18 mouse cellular contexts compared by ENCODE assay signal in genomic region chr13:111903931-111904330, GRCm38 (mm10).
DNase-seq lines count a peak whose midpoint lies in the region; ATAC-seq lines count a peak whose summit lies in the region.
"Had no signal": no experiment of that assay in that cellular context is flagged by ENCODE, and none has a peak within 500 bp of the region (broad histone marks: within the 10 kb centered on the region; RNA-seq: fewer than 3 reads in every experiment).

No protein-coding gene starts in this region.

- no peak for DNase-seq in forebrain, embryonic 10.5 days (ENCODE audit: extremely low spot score, low spot score)
- no peak for DNase-seq in forebrain, embryonic 14.5 days (ENCODE audit: low spot score)
- no peak for DNase-seq in liver
- no peak for DNase-seq in midbrain, embryonic 14.5 days
- DNase-seq in adrenal gland, postnatal 10 days, result no peak
- DNase-seq: adrenal gland, adult 8-10 months; B cell, adult 2 months; cerebellum, adult 11 months; cerebellum, adult 9-11 months; gastrocnemius, postnatal 10 days had no signal

- no peak overlapping the region for H3K4me3 ChIP-seq in forebrain, embryonic 10.5 days
- H3K4me3 ChIP-seq in forebrain, embryonic 14.5 days (ENCODE audit: low read depth, low read length), result no peak overlapping the region
- no peak overlapping the region for H3K4me3 ChIP-seq in liver, embryonic 12.5 days
- H3K4me3 ChIP-seq in midbrain, embryonic 13.5 days (replicated peaks), result no peak overlapping the region
- H3K4me3 ChIP-seq in midbrain, embryonic 14.5 days (replicated peaks; ENCODE audit: low read depth, low read length), result no peak overlapping the region
- H3K4me3 ChIP-seq: embryonic facial prominence, embryonic 13.5 days; heart, embryonic 15.5 days had no signal

- peaks cover 25% of the 10 kb centered on the region for H3K4me1 ChIP-seq in forebrain, embryonic 10.5 days
- H3K4me1 ChIP-seq in forebrain, embryonic 14.5 days (ENCODE audit: control insufficient read depth, insufficient read depth, low read length), result peaks cover 2% of the 10 kb centered on the region; the same call in 1 of the 2 replicates
- H3K4me1 ChIP-seq in liver, embryonic 12.5 days, result peaks cover 25% of the 10 kb centered on the region
- H3K4me1 ChIP-seq in midbrain, embryonic 13.5 days (replicated peaks), result peaks cover 11% of the 10 kb centered on the region
- H3K4me1 ChIP-seq in midbrain, embryonic 14.5 days (ENCODE audit: control insufficient read depth, insufficient read depth, low read length), result peaks cover 5% of the 10 kb centered on the region; the same call in 1 of the 2 replicates

- H3K9me3 ChIP-seq in forebrain, embryonic 10.5 days, result no peaks in the 10 kb centered on the region
- H3K9me3 ChIP-seq in forebrain, embryonic 14.5 days (replicated peaks; ENCODE audit: control insufficient read depth, low read length), result no peaks in the 10 kb centered on the region
- H3K9me3 ChIP-seq in liver, embryonic 12.5 days (replicated peaks), result no peaks in the 10 kb centered on the region
- H3K9me3 ChIP-seq in midbrain, embryonic 13.5 days, result no peaks in the 10 kb centered on the region
- H3K9me3 ChIP-seq in midbrain, embryonic 14.5 days (ENCODE audit: control insufficient read depth, low read length), result no peaks in the 10 kb centered on the region
- H3K9me3 ChIP-seq: embryonic facial prominence, embryonic 13.5 days; G1E; heart, embryonic 15.5 days; hindbrain, embryonic 10.5 days had no signal

- no peaks in the 10 kb centered on the region for H3K36me3 ChIP-seq in forebrain, embryonic 10.5 days (replicated peaks)
- no peaks in the 10 kb centered on the region for H3K36me3 ChIP-seq in forebrain, embryonic 14.5 days (ENCODE audit: control insufficient read depth, insufficient read depth, low read length)
- H3K36me3 ChIP-seq in liver, embryonic 12.5 days, result no peaks in the 10 kb centered on the region
- H3K36me3 ChIP-seq in midbrain, embryonic 13.5 days, result no peaks in the 10 kb centered on the region
- H3K36me3 ChIP-seq in midbrain, embryonic 14.5 days (ENCODE audit: control insufficient read depth, insufficient read depth, low read length), result no peaks in the 10 kb centered on the region
- H3K36me3 ChIP-seq: embryonic facial prominence, embryonic 13.5 days; G1E; heart, embryonic 15.5 days; hindbrain, embryonic 10.5 days had no signal

- ATAC-seq in forebrain, embryonic 14.5 days, result no peak
- ATAC-seq in liver, embryonic 12.5 days, result no peak
- 0 out of 2 replicates have a peak, but pooled peaks have one; percentile 22 for ATAC-seq in midbrain, embryonic 13.5 days
- ATAC-seq in midbrain, embryonic 14.5 days (ENCODE audit: low FRiP score, low TSS enrichment), result no peak
- ATAC-seq: CD4-positive, CD25-positive, alpha-beta regulatory T cell, adult 4 months had no signal

- 53% methylated on average over 9 of the region's 9 CpGs for WGBS in forebrain, embryonic 10.5 days
- WGBS in forebrain, embryonic 14.5 days, result 50% methylated on average over 9 of the region's 9 CpGs
- WGBS in liver, embryonic 12.5 days (ENCODE audit: insufficient replicate concordance), result 66% methylated on average over 9 of the region's 9 CpGs
- 56% methylated on average over 9 of the region's 9 CpGs for WGBS in midbrain, embryonic 13.5 days
- WGBS in midbrain, embryonic 14.5 days, result 58% methylated on average over 9 of the region's 9 CpGs

- H3K9ac ChIP-seq in forebrain, embryonic 14.5 days (ENCODE audit: low read length), result no peak overlapping the region
- 0 out of 2 replicates have a peak overlapping the region, but pooled peaks have one; percentile 22 for H3K9ac ChIP-seq in liver, embryonic 12.5 days
- no peak overlapping the region for H3K9ac ChIP-seq in midbrain, embryonic 13.5 days (replicated peaks)
- H3K9ac ChIP-seq in midbrain, embryonic 14.5 days (replicated peaks; ENCODE audit: low read length), result no peak overlapping the region
- H3K9ac ChIP-seq: embryonic facial prominence, embryonic 13.5 days; heart, embryonic 15.5 days; hindbrain, embryonic 14.5 days had no signal

- no peaks in the 10 kb centered on the region for H3K27me3 ChIP-seq in forebrain, embryonic 10.5 days (ENCODE audit: poor library complexity, severe bottlenecking)
- H3K27me3 ChIP-seq in forebrain, embryonic 14.5 days (replicated peaks; ENCODE audit: control insufficient read depth, insufficient read depth, low read length), result no peaks in the 10 kb centered on the region
- H3K27me3 ChIP-seq in liver, embryonic 12.5 days (replicated peaks), result no peaks in the 10 kb centered on the region
- no peaks in the 10 kb centered on the region for H3K27me3 ChIP-seq in midbrain, embryonic 13.5 days
- H3K27me3 ChIP-seq in midbrain, embryonic 14.5 days (ENCODE audit: control insufficient read depth, insufficient read depth, low read length), result no peaks in the 10 kb centered on the region
- H3K27me3 ChIP-seq: embryonic facial prominence, embryonic 13.5 days; heart, embryonic 15.5 days had no signal

- no peak overlapping the region for H3K4me2 ChIP-seq in forebrain, embryonic 14.5 days (ENCODE audit: low read length)
- H3K4me2 ChIP-seq in liver, embryonic 12.5 days, result no peak overlapping the region
- no peak overlapping the region for H3K4me2 ChIP-seq in midbrain, embryonic 13.5 days (replicated peaks)
- no peak overlapping the region for H3K4me2 ChIP-seq in midbrain, embryonic 14.5 days (ENCODE audit: low read length)

- H3K27ac ChIP-seq in forebrain, embryonic 10.5 days, result 0 out of 2 replicates have a peak overlapping the region, but pooled peaks have one; percentile 44
- H3K27ac ChIP-seq in forebrain, embryonic 14.5 days (ENCODE audit: low read depth, low read length), result no peak overlapping the region
- peak overlapping the region; percentile 27; the same call in 1 of the 2 replicates for H3K27ac ChIP-seq in liver, embryonic 12.5 days
- H3K27ac ChIP-seq in midbrain, embryonic 13.5 days, result no peak overlapping the region
- H3K27ac ChIP-seq in midbrain, embryonic 14.5 days (replicated peaks; ENCODE audit: low read depth, low read length), result no peak overlapping the region
- H3K27ac ChIP-seq: embryonic facial prominence, embryonic 13.5 days had no signal

Comparison
In these comparisons a context has a peak if more than half of its experiments do, and no peak if none do; other contexts are left out.
1. H3K27ac ChIP-seq: peak in forebrain, embryonic 10.5 days (single experiment) and liver, embryonic 12.5 days (single experiment); none in forebrain, embryonic 14.5 days (single experiment), midbrain, embryonic 13.5 days (single experiment) and midbrain, embryonic 14.5 days (single experiment).